Mouse (Mus musculus) bone marrow, adult 2 months (tissue): ENCODE results near the gene Gpd2.

Source experiments
- CTCF ChIP-seq: fragments of 200-500 bp; IDR thresholded peaks from 2 replicates; pipeline ENCODE4 v1.5.1; 2011; ENCODE audit warnings: low read length, control low read depth; ENCODE audit not compliant: control insufficient read depth, insufficient read depth
- POLR2A ChIP-seq: fragments of 200-500 bp; IDR thresholded peaks from 2 replicates; pipeline ENCODE4 v1.6.1; 2011; ENCODE audit warnings: low read depth, mild to moderate bottlenecking, control low read depth, low read length, borderline replicate concordance; ENCODE audit not compliant: control insufficient read depth

GRCm38 (mm10) chr2:57231432-57231831 lies 6.0 kb upstream of the Gpd2 start:
- no peak for TF ChIP-seq POLR2A
- TF ChIP-seq CTCF, result no peak
